Mouse (Mus musculus) olfactory bulb, adult 2 months (tissue): ENCODE results near the gene Acsl6. TPM values are rescaled to one million over a fixed set of nuclear protein-coding genes. Genes with fewer than 3 reads are reported as not detected.
A peak's percentile ranks its signal among the peaks of the same experiment; 100 is the strongest.

Experiments
- H3K27ac ChIP-seq: fragments of 200-500 bp; 2 replicates; pipeline ENCODE4 v1.5.1; 2012; ENCODE audit warnings: low read depth, low read length; ENCODE audit not compliant: insufficient read depth
- H3K4me1 ChIP-seq: fragments of 200-500 bp; 2 replicates; pipeline ENCODE4 v1.6.1; 2012; ENCODE audit warnings: low read length; ENCODE audit not compliant: control insufficient read depth, insufficient read depth
- H3K4me3 ChIP-seq: fragments of 200-500 bp; 2 replicates; pipeline ENCODE4 v1.5.1; 2012; ENCODE audit warnings: mild to moderate bottlenecking, low read depth, low read length, moderate library complexity; ENCODE audit not compliant: insufficient read depth
- CTCF ChIP-seq: fragments of 200-500 bp; IDR thresholded peaks from 2 replicates; pipeline ENCODE4 v1.5.1; 2012; ENCODE audit warnings: low read depth, mild to moderate bottlenecking, low read length, moderate library complexity; ENCODE audit not compliant: insufficient read depth
- POLR2A ChIP-seq: fragments of 200-500 bp; IDR thresholded peaks from 2 replicates; pipeline ENCODE4 v1.6.1; 2012; ENCODE audit warnings: mild to moderate bottlenecking, low read depth, low read length, moderate library complexity; ENCODE audit not compliant: insufficient read depth
- WGBS: fragments of 180-500 bp; shearing (Covaris S2); methylation state at CpG from one replicate; pipeline ENCODE4 v1.1.7; 2018; 5-methylcytosine and 5-hydroxymethylcytosine counted together
- polyA plus RNA-seq: library from polyadenylated mRNA; stranded (reverse); fragments of >200 nt; gene quantifications from 2 replicates; pipeline ENCODE4 v1.2.4, GENCODE M21; 2012; ENCODE audit warnings: low replicate concordance; ENCODE audit not compliant: missing spikeins, insufficient read depth, insufficient read length

Gene Acsl6
- polyA plus RNA-seq, 1 experiment = 91.1 TPM

GRCm38 (mm10) chr11:54314740-54315139 lies 11.1 kb downstream of the Acsl6 start:
- 47% methylated on average over 3 of the region's 3 CpGs for WGBS
- H3K27ac ChIP-seq = peak overlapping the region; percentile 61
- H3K4me3 ChIP-seq = peak overlapping the region; percentile 14; the same call in 1 of the 2 replicates
- peaks cover 44% of the 10 kb centered on the region for H3K4me1 ChIP-seq
- no peak for TF ChIP-seq POLR2A
- no peak for TF ChIP-seq CTCF

GRCm38 (mm10) chr11:54315336-54315735 lies 11.7 kb downstream of the Acsl6 start:
- peak overlapping the region; percentile 61; the same call in 1 of the 2 replicates for H3K27ac ChIP-seq
- 74% methylated on average over 5 of the region's 5 CpGs for WGBS
- H3K4me3 ChIP-seq = peak overlapping the region; percentile 12; the same call in 1 of the 2 replicates

GRCm38 (mm10) chr11:54317361-54317760 lies 13.8 kb downstream of the Acsl6 start:
- TF ChIP-seq CTCF = no peak
- TF ChIP-seq POLR2A = no peak
- 56% methylated on average over 8 of the region's 8 CpGs for WGBS
- peaks cover 45% of the 10 kb centered on the region for H3K4me1 ChIP-seq
- 0 out of 2 replicates have a peak overlapping the region, but pooled peaks have one; percentile 8 for H3K27ac ChIP-seq
- H3K4me3 ChIP-seq = no peak overlapping the region

More at GRCm38 (mm10) chr11:54315336-54315735, 11.7 kb downstream of the Acsl6 start:
- H3K4me1 ChIP-seq = peaks cover 47% of the 10 kb centered on the region
- TF ChIP-seq CTCF (no peak), POLR2A (no peak)

GRCm38 (mm10) chr11:54317795-54318194 lies 14.2 kb downstream of the Acsl6 start:
- H3K27ac ChIP-seq = no peak overlapping the region
- 39% methylated on average over 3 of the region's 3 CpGs for WGBS
- TF ChIP-seq CTCF (no peak), POLR2A (no peak)
- H3K4me3 ChIP-seq = no peak overlapping the region
- peaks cover 44% of the 10 kb centered on the region for H3K4me1 ChIP-seq

GRCm38 (mm10) chr11:54321802-54322532 lies 18.4 kb downstream of the Acsl6 start:
- no peak for TF ChIP-seq POLR2A
- no peak for TF ChIP-seq CTCF
- H3K27ac ChIP-seq = no peak overlapping the region
- peaks cover 18% of the 10 kb centered on the region for H3K4me1 ChIP-seq
- 71% methylated on average over 5 of the region's 5 CpGs for WGBS
- H3K4me3 ChIP-seq = no peak overlapping the region

GRCm38 (mm10) chr11:54331463-54332183 lies 28.0 kb downstream of the Acsl6 start:
- no peak for TF ChIP-seq CTCF
- Histone ChIP-seq H3K27ac (no peak overlapping the region), H3K4me1 (peaks cover 8% of the 10 kb centered on the region), H3K4me3 (no peak overlapping the region)
- WGBS = 85% methylated on average over 10 of the region's 10 CpGs

GRCm38 (mm10) chr11:54336165-54336707 lies 32.6 kb downstream of the Acsl6 start:
- peaks cover 12% of the 10 kb centered on the region for H3K4me1 ChIP-seq
- no peak overlapping the region for H3K4me3 ChIP-seq
- no peak overlapping the region for H3K27ac ChIP-seq
- TF ChIP-seq CTCF (no peak), POLR2A (no peak)
- 42% methylated on average over 13 of the region's 13 CpGs for WGBS

GRCm38 (mm10) chr11:54343703-54344102 lies 40.1 kb downstream of the Acsl6 start:
- Histone ChIP-seq H3K27ac (no peak overlapping the region), H3K4me1 (0 out of 2 replicates have a peak, but pooled peaks cover 3% of the 10 kb centered on the region), H3K4me3 (no peak overlapping the region)
- TF ChIP-seq POLR2A = no peak
- TF ChIP-seq CTCF = no peak
- 67% methylated on average over 4 of the region's 4 CpGs for WGBS

GRCm38 (mm10) chr11:54351704-54352103 lies 48.1 kb downstream of the Acsl6 start:
- 75% methylated on average over 5 of the region's 5 CpGs for WGBS
- H3K27ac ChIP-seq = no peak overlapping the region
- H3K4me1 ChIP-seq = peaks cover 5% of the 10 kb centered on the region
- TF ChIP-seq CTCF (no peak), POLR2A (no peak)
- no peak overlapping the region for H3K4me3 ChIP-seq
